Comparison of ENCODE assay signal across 14 mouse cellular contexts in the genomic region with DNA sequence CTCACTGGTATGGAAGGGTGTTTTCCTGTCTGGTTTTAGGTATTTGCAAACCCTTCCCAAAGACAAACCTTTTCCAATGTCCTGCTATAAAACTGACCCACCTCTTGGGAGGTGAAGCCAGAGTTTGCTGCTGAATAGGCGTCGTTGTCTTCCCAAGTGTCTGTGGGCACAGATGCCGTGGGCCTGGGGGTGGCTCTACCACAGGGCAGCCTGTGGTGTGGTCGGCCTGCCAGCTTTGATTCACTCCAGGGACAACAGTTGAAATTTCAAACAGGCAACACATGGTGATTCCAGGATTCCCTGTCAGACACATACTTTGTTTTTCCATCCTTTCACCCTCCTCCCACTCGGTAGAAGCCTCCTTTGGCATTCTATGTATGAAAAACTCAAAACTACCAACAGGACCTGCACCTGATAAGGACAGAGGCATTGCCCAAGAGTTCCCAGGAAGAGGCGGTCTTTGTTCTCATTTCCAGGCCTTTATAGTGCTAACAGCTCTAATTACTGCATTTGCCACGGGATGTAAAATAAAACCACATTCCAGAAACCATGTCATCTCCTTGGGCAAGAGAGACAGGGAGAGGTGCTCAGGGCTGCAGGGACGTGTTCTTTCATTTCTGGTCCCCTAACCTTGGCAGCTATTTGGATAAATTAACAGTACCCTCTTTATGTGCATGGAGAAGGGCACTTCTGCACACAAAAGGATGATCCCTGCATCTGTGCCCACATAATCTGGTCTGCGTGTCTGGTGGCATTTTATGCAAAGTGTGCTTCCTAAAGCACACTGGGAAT. TPM values are rescaled to one million over a fixed set of nuclear protein-coding genes. Genes with fewer than 3 reads are reported as not detected.
DNase-seq lines count a peak whose midpoint lies in the region; ATAC-seq and TF ChIP-seq lines count a peak whose summit lies in the region.
"Had no signal": no experiment of that assay in that cellular context is flagged by ENCODE, and none has a peak within 500 bp of the region (broad histone marks: within the 10 kb centered on the region; RNA-seq: fewer than 3 reads in every experiment).

No protein-coding gene starts in this region.

- H3K27me3 ChIP-seq in heart, postnatal 0 days (ENCODE audit: control insufficient read depth, insufficient read depth, low read length) = no peaks in the 10 kb centered on the region
- H3K27me3 ChIP-seq in C2C12 (ENCODE audit: control insufficient read depth, insufficient read depth, insufficient read length) = no peaks in the 10 kb centered on the region
- no peaks in the 10 kb centered on the region for H3K27me3 ChIP-seq in hindbrain, embryonic 15.5 days
- H3K27me3 ChIP-seq in cerebellum, adult 2 months (ENCODE audit: control insufficient read depth, insufficient read depth, low read length) = no peaks in the 10 kb centered on the region

- H3K27ac ChIP-seq in heart, postnatal 0 days (ENCODE audit: low read depth) = 0 out of 2 replicates have a peak overlapping the region, but pooled peaks have one; percentile 25
- peak overlapping the region; percentile 30; the same call in 1 of the 2 replicates for H3K27ac ChIP-seq in hindbrain, embryonic 15.5 days (replicated peaks)
- H3K27ac ChIP-seq in cerebellum, adult 2 months (ENCODE audit: insufficient read depth, low read length) = no peak overlapping the region
- H3K27ac ChIP-seq: stomach, postnatal 0 days had no signal

- H3K79me3 ChIP-seq in C2C12 (ENCODE audit: low read depth) = no peaks in the 10 kb centered on the region

- no peaks in the 10 kb centered on the region for H3K79me2 ChIP-seq in C2C12 (ENCODE audit: control insufficient read depth, insufficient read depth)

- ATAC-seq in heart, postnatal 0 days (ENCODE audit: insufficient read depth, low read depth) = no peak
- ATAC-seq in hindbrain, embryonic 15.5 days (ENCODE audit: low FRiP score, low read depth) = no peak
- ATAC-seq: activated CD4-positive, CD25-positive, alpha-beta regulatory T cell, adult 4 months had no signal

- H3K4me1 ChIP-seq in heart, postnatal 0 days (ENCODE audit: control insufficient read depth, insufficient read depth) = 0 out of 2 replicates have a peak, but pooled peaks cover 11% of the 10 kb centered on the region
- H3K4me1 ChIP-seq in hindbrain, embryonic 15.5 days (replicated peaks) = peaks cover 9% of the 10 kb centered on the region
- H3K4me1 ChIP-seq in cerebellum, adult 2 months (ENCODE audit: control insufficient read depth, insufficient read depth, low read length) = no peaks in the 10 kb centered on the region

- H3K4me2 ChIP-seq in heart, postnatal 0 days (ENCODE audit: low read depth, low read length) = no peak overlapping the region
- H3K4me2 ChIP-seq in hindbrain, embryonic 15.5 days = no peak overlapping the region
- H3K4me2 ChIP-seq: heart, embryonic 11.5 days had no signal

- H3K9ac ChIP-seq in heart, postnatal 0 days (replicated peaks; ENCODE audit: low read depth, low read length) = no peak overlapping the region
- H3K9ac ChIP-seq in hindbrain, embryonic 15.5 days = no peak overlapping the region

- H3ac ChIP-seq in C2C12 (ENCODE audit: control insufficient read depth, insufficient read length, low read depth) = peak overlapping the region; percentile 22

- no peak for TF ChIP-seq POLR2A in cerebellum, adult 2 months (IDR thresholded peaks at IDR 0.05; ENCODE audit: borderline replicate concordance, insufficient read depth, low read length)

- TF ChIP-seq CTCF in heart, postnatal 0 days (IDR thresholded peaks at IDR 0.05; ENCODE audit: low read depth) = no peak
- no peak for TF ChIP-seq CTCF in C2C12 (IDR thresholded peaks at IDR 0.05; ENCODE audit: control insufficient read depth, insufficient read depth, insufficient read length)
- no peak for TF ChIP-seq CTCF in cerebellum, adult 2 months (IDR thresholded peaks at IDR 0.05; ENCODE audit: borderline replicate concordance, insufficient read depth, low read depth, low read length)

- H3K36me3 ChIP-seq in heart, postnatal 0 days (replicated peaks; ENCODE audit: control insufficient read depth, insufficient read depth, low read length) = no peaks in the 10 kb centered on the region
- H3K36me3 ChIP-seq in C2C12 (ENCODE audit: control insufficient read depth, insufficient read depth) = no peaks in the 10 kb centered on the region
- H3K36me3 ChIP-seq in hindbrain, embryonic 15.5 days = no peaks in the 10 kb centered on the region

- H3K4me3 ChIP-seq in heart, postnatal 0 days (ENCODE audit: low read depth, low read length) = no peak overlapping the region
- no peak overlapping the region for H3K4me3 ChIP-seq in C2C12 (ENCODE audit: insufficient read depth, poor library complexity, severe bottlenecking)
- H3K4me3 ChIP-seq in hindbrain, embryonic 15.5 days = no peak overlapping the region
- no peak overlapping the region for H3K4me3 ChIP-seq in cerebellum, adult 2 months (replicated peaks; ENCODE audit: insufficient read depth, low read depth, low read length)

- WGBS in heart, postnatal 0 days = 49% methylated on average over 9 of the region's 9 CpGs
- 48% methylated on average over 9 of the region's 9 CpGs for WGBS in hindbrain, embryonic 15.5 days
- whole genome bisulfite sequencing in cerebellum, adult 2 months = 65% methylated on average over 9 of the region's 9 CpGs

- no peak for DNase-seq in heart, postnatal 0 days (ENCODE audit: low spot score)
- DNase-seq in heart, adult 18-20 months = no peak
- DNase-seq in brain, adult 2 months (ENCODE audit: low read depth, low spot score) = peak; percentile 28
- DNase-seq in cerebellum, adult 2 months = no peak
- no peak for DNase-seq in lung, postnatal 14 days
- no peak for DNase-seq in layer of hippocampus, adult 11-12 months (ENCODE audit: low spot score)
- DNase-seq: cerebellum, postnatal 36 days; kidney, adult 2 months; right cerebral cortex, adult 18-20 months had no signal

- H3K9me3 ChIP-seq in heart, postnatal 0 days (replicated peaks; ENCODE audit: control insufficient read depth, low read length) = no peaks in the 10 kb centered on the region
- H3K9me3 ChIP-seq in hindbrain, embryonic 15.5 days = no peaks in the 10 kb centered on the region

- TF ChIP-seq EP300 in heart, postnatal 0 days (IDR thresholded peaks at IDR 0.05; ENCODE audit: low read depth) = no peak

TF ChIP-seq in C2C12, 6 proteins besides CTCF, POLR2A, EP300 and RAD21:
- peak; percentile 62 for TF ChIP-seq CEBPB (IDR thresholded peaks at IDR 0.05; ENCODE audit: low read depth)
- TF ChIP-seq MAX (IDR thresholded peaks at IDR 0.05) = no peak
- TF ChIP-seq MYOG (IDR thresholded peaks at IDR 0.05; ENCODE audit: control insufficient read depth, extremely low read depth, insufficient read length) = no peak

RNA-seq across cellular contexts. Expression of a gene that starts 10.1 kb away (rescaled TPM):
- total RNA-seq in heart, postnatal 0 days (2014; rRNA removed; ENCODE audit: low replicate concordance) = 90.2 and 103 TPM in 2 replicates
- 24.3 and 28.5 TPM in 2 replicates for polyA plus RNA-seq in heart, postnatal 0 days (2015; fragmentation: Nextera tagmentation; extraction: Ambion mirVana)
- 10 to 100 TPM; 82.3 to 83.3 TPM for total RNA-seq in heart, adult 18-20 months (2021)
- polyA plus RNA-seq in C2C12 (2012; fragmentation: generic; extraction: Trizol) = 43.5 TPM
- 5.6 and 6.1 TPM in 2 replicates for polyA plus RNA-seq in hindbrain, embryonic 15.5 days (2015; fragmentation: Nextera tagmentation; extraction: Ambion mirVana)
- 8.6 and 9.9 TPM in 2 replicates for polyA plus RNA-seq in cerebellum, adult 2 months (2012; rRNA removed)
